Mouse (Mus musculus): ENCODE data around the gene Fig4. TPM values are rescaled to one million over a fixed set of nuclear protein-coding genes. Genes with fewer than 3 reads are reported as not detected.

Fig4 gene
- 2.4 and 2.9 TPM in 2 replicates for polyA plus RNA-seq (2012; ENCODE audit: low replicate concordance)

GRCm38 (mm10) chr10:41302689-41303431, at the start of gene Fig4:
TSS of gene Fig4 (minus strand) at chr10:41303260.

GRCm38 (mm10) chr10:41303639-41304444, 782 bp upstream of the Fig4 start, which contains the start of gene Ak9:
TSS of gene Ak9 (plus strand) at chr10:41303980.

Other genes with a start within 250 kb of the Fig4 start
- not detected in 2 replicates for gene Gpr6, start 231.0 kb downstream of the Fig4 start, polyA plus RNA-seq (2012; ENCODE audit: low replicate concordance)
- gene Ak9, start 720 bp upstream of the Fig4 start, polyA plus RNA-seq (2012; ENCODE audit: low replicate concordance): not detected in 2 replicates
- 6.0 and 8.9 TPM in 2 replicates for gene Zbtb24, start 147.1 kb upstream of the Fig4 start, polyA plus RNA-seq (2012; ENCODE audit: low replicate concordance)
- 15.4 and 35.8 TPM in 2 replicates for gene Mical1, start 173.1 kb upstream of the Fig4 start, polyA plus RNA-seq (2012; ENCODE audit: low replicate concordance)
- 4.4 and 7.1 TPM in 2 replicates for gene Smpd2, start 187.1 kb upstream of the Fig4 start, polyA plus RNA-seq (2012; ENCODE audit: low replicate concordance)
- not detected in 2 replicates for gene Ppil6, start 187.2 kb upstream of the Fig4 start, polyA plus RNA-seq (2012; ENCODE audit: low replicate concordance)
- gene Cd164, start 216.2 kb upstream of the Fig4 start, polyA plus RNA-seq (2012; ENCODE audit: low replicate concordance): 274 and 292 TPM in 2 replicates

Data from leukemia stem cell, adult 10-12 weeks (primary cell).